Mouse (Mus musculus) cortical plate, adult 2 months (tissue): ENCODE data around the gene Ahr. TPM values are rescaled to one million over a fixed set of nuclear protein-coding genes. Genes with fewer than 3 reads are reported as not detected.
A peak's percentile ranks its signal among the peaks of the same experiment; 100 is the strongest.

ENCODE experiments used
- H3K27ac ChIP-seq: fragments of 200-500 bp; 2 replicates; pipeline ENCODE4 v1.5.1; 2012; ENCODE audit warnings: low read length, control low read depth, inconsistent platforms; ENCODE audit not compliant: insufficient read depth
- H3K4me1 ChIP-seq: fragments of 200-500 bp; 2 replicates; pipeline ENCODE4 v1.6.1; 2011; ENCODE audit warnings: low read length; ENCODE audit not compliant: control insufficient read depth, insufficient read depth
- H3K4me3 ChIP-seq: fragments of 200-500 bp; 2 replicates; pipeline ENCODE4 v1.5.1; 2011; ENCODE audit warnings: mild to moderate bottlenecking, low read length, control low read depth; ENCODE audit not compliant: insufficient read depth
- CTCF ChIP-seq: fragments of 200-500 bp; IDR thresholded peaks from 2 replicates; pipeline ENCODE4 v1.5.1; 2011; ENCODE audit warnings: mild to moderate bottlenecking, control low read depth, low read length; ENCODE audit not compliant: insufficient read depth; ENCODE audit errors: extremely low read depth
- POLR2A ChIP-seq: fragments of 200-500 bp; IDR thresholded peaks from 2 replicates; pipeline ENCODE4 v1.6.1; 2011; ENCODE audit warnings: mild to moderate bottlenecking, low read length, control low read depth; ENCODE audit not compliant: insufficient read depth; ENCODE audit errors: extremely low read depth
- polyA plus RNA-seq: library from polyadenylated mRNA; depleted of rRNA; stranded (reverse); fragments of >200 nt; gene quantifications from 2 replicates; pipeline ENCODE4 v1.2.3, GENCODE M21; 2012

Ahr gene
- polyA plus RNA-seq, 1 experiment, result 5.4 TPM

GRCm38 (mm10) chr12:35538843-35539242 lies 4.0 kb upstream of the Ahr start:
- Histone ChIP-seq H3K27ac (no peak overlapping the region), H3K4me1 (no peaks in the 10 kb centered on the region), H3K4me3 (no peak overlapping the region)
- no peak for TF ChIP-seq CTCF
- no peak for TF ChIP-seq POLR2A

DNA sequence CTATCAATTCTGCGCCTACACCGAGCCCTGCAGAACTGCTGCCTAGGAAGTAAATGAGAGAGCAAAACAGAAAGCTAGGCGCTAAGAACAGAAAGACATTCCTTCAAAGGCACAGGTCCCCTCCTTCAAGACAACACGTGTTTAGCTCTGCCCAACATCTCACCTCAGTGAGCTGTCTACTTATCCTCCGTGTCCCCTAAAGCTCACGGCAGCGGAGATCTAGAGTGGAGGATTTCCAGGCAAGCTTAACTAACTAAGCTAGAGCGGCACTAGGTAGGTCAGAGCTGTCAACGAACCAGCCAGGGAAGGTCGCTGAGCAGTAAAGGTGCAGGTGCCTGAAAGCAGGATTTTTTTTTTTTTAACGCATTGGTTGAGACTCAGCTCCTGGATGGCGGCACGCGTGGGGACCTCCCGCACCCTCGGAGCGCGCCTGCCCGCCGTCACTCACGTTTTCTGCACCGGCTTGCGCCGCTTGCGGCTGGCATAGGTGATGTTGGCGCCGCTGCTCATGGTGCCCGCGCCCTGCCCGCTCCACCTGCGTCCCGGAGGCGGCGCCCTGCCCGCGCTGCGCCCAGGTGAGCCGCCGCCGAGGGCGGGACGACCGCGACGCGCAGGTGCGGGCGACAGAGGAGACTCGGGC lies 604 bp downstream of the Ahr start:
- H3K4me1 ChIP-seq, result no peaks in the 10 kb centered on the region
- TF ChIP-seq CTCF (no peak), POLR2A (no peak)
- peak overlapping the region; percentile 65 for H3K4me3 ChIP-seq
- H3K27ac ChIP-seq, result peak overlapping the region; percentile 38; the same call in 1 of the 2 replicates

DNA sequence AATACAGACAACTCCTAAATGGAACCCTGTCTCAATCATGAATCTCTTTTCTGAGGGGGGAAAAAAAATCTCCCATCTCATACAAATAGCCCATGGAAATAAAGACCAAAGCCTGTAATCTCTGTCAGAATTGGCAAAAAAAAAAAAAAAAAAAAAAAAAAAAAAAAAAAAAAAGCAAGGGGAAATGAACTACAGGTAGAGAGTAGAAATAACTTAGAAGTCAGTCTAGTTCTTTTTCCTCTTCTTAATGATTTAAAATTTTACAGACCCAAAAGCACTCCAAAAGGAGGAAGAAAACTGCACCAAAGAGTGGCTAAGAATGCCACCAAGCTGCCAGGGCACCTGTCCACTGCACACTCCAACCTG lies 1.1 kb downstream of the Ahr start:
- TF ChIP-seq CTCF (no peak), POLR2A (no peak)
- H3K4me1 ChIP-seq, result no peaks in the 10 kb centered on the region
- H3K27ac ChIP-seq, result no peak overlapping the region
- H3K4me3 ChIP-seq, result peak overlapping the region; percentile 65

DNA sequence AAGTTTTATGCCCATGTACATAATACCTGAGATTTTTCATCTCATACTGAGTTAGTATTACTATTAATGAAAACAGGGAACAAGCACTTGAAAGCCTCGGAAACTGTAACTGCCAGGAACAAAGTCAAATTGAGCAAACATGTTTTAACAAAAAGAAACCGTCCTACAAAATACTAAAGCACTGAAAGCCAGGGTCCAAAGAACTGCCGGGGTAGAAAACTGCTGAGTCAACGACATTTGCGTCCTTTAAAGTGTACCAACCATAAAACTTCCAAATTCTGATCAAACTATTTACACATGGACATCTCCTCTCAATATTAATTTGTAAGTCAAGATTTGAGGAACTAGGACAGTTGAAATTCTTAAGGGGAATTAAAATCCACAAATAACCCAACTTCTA lies 1.7 kb downstream of the Ahr start:
- Histone ChIP-seq H3K27ac (no peak overlapping the region), H3K4me3 (no peak overlapping the region), H3K4me1 (no peaks in the 10 kb centered on the region)
- no peak for TF ChIP-seq POLR2A
- no peak for TF ChIP-seq CTCF

DNA sequence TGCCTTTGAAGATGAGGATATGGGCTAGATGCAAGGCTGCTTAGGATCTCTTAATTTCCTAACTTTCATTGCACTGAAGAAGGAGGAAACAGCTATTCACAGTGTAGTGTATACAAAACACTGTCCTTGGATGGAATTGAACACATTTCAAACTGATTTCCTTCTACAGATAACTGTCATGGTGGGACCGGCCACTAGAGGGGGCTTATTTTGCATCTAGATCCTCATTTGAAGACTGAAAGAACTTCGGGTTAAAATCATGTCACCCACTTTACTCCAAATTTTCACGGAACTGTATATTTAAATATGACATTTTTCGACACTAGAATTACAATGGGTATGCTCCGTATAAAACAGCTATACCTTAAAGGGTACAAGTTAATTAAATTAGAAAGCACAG lies 2.7 kb downstream of the Ahr start:
- Histone ChIP-seq H3K27ac (no peak overlapping the region), H3K4me3 (no peak overlapping the region), H3K4me1 (no peaks in the 10 kb centered on the region)
- TF ChIP-seq POLR2A (no peak), CTCF (peak; percentile 41; the same call in 1 of the 2 replicates)

- Histone ChIP-seq H3K4me3 (no peak overlapping the region), H3K4me1 (no peaks in the 10 kb centered on the region), H3K27ac (no peak overlapping the region)
- no peak for TF ChIP-seq CTCF
Measured at GRCm38 (mm10) chr12:35530587-35530986, 4.3 kb downstream of the Ahr start.

GRCm38 (mm10) chr12:35527429-35527828 lies 7.4 kb downstream of the Ahr start:
- H3K27ac ChIP-seq, result no peak overlapping the region
- H3K4me1 ChIP-seq, result no peaks in the 10 kb centered on the region
- no peak overlapping the region for H3K4me3 ChIP-seq
- no peak for TF ChIP-seq CTCF
- no peak for TF ChIP-seq POLR2A

GRCm38 (mm10) chr12:35522585-35523103 lies 12.2 kb downstream of the Ahr start:
- H3K4me1 ChIP-seq, result no peaks in the 10 kb centered on the region
- no peak overlapping the region for H3K27ac ChIP-seq
- no peak for TF ChIP-seq CTCF
- TF ChIP-seq POLR2A, result no peak
- H3K4me3 ChIP-seq, result no peak overlapping the region

DNA sequence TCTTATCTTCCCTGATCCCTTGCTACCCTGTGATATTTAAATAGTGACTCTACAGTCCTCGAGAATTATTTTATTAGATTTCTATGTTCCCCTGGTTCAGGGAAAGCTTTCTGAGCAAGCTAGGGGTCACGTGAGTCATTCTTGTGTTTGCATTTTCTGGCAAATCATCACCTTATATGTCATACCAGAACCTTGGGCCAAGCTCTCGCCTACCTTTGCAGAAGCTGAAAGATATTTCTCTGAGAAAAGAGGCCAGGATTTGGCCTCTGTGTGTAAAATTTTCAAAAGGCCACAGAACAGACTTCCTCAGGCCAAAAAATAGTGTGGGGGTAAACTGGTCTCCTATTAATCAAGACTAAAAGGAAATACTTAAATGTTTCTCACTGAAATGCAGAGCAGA lies 19.2 kb downstream of the Ahr start:
- Histone ChIP-seq H3K4me1 (no peaks in the 10 kb centered on the region), H3K4me3 (no peak overlapping the region), H3K27ac (no peak overlapping the region)
- TF ChIP-seq CTCF, result no peak
- TF ChIP-seq POLR2A, result no peak

DNA sequence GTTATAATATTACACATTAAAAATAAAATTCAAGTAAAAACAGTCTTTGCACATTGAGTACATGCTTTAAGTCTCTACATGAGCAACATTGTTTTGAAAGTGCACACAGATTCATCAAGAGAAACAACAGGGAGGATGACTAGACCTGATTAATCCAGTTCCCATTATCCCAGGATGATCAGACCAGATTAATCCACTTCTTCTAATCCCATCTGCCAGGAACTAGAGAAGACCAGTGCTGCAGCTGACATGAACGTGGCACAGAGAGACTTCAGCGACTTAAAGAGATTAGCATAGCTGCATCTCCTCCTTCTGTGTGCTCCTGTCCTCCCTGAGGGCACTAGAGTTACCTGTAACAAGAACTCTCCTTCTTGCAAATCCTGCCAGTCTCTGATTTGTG lies 20.2 kb downstream of the Ahr start:
- H3K4me1 ChIP-seq, result no peaks in the 10 kb centered on the region
- no peak overlapping the region for H3K27ac ChIP-seq
- H3K4me3 ChIP-seq, result no peak overlapping the region
- TF ChIP-seq POLR2A (no peak), CTCF (no peak)
